Mouse (Mus musculus): ENCODE data around the gene Bid. TPM values are rescaled to one million over a fixed set of nuclear protein-coding genes. Genes with fewer than 3 reads are reported as not detected.

The Bid gene
- polyA plus RNA-seq, 1 experiment: 23.3 TPM

DNA sequence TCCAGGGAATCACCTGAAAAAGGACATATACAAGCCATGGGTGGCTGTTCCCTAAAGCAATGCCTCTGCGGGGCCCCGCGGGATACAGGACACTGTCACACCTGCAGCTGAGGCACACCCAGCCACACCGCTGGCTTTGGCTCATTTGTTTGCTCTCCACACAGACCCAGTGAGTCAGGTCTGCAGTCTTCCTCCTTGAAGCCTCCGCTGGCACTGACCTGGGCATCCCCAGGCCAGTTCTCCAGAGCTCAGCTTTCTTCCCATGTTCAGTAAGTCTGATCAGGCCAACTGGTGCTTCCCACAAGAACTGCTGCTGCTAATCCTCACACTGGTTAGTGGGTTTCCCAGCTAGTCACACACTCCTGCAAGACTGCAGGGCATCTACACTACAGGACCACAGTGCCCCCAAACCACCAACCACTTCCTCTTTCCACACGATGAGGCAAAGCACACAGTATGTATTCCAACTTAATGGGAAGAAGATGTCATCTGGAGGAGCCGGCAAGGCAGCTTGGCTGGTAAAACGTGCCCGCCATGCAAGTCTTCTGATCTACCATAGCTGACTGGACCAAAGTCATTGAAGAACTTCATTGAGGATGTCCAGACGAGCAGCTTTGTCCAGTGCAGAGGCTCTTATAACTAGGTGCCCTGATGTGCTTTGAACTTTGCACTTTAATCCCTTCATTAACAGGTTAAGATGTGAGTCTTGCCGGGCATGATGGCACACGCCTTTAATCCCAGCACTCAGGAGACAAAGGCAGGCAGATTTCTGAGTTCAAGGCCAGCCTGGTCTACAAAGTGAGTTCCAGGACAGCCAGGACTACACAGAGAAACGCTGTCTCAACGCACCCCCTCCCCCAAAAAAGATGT is 14.6 kb downstream of the Bid start:
- DNase-seq (ENCODE audit: low read depth): no peak
- no peak for TF ChIP-seq POLR2A (IDR thresholded peaks at IDR 0.05; ENCODE audit: borderline replicate concordance, extremely low read depth, insufficient read depth, insufficient read length, poor library complexity, severe bottlenecking)
- TF ChIP-seq CTCF (IDR thresholded peaks at IDR 0.05; ENCODE audit: borderline replicate concordance, extremely low read depth, insufficient read depth, insufficient read length): no peak

DNA sequence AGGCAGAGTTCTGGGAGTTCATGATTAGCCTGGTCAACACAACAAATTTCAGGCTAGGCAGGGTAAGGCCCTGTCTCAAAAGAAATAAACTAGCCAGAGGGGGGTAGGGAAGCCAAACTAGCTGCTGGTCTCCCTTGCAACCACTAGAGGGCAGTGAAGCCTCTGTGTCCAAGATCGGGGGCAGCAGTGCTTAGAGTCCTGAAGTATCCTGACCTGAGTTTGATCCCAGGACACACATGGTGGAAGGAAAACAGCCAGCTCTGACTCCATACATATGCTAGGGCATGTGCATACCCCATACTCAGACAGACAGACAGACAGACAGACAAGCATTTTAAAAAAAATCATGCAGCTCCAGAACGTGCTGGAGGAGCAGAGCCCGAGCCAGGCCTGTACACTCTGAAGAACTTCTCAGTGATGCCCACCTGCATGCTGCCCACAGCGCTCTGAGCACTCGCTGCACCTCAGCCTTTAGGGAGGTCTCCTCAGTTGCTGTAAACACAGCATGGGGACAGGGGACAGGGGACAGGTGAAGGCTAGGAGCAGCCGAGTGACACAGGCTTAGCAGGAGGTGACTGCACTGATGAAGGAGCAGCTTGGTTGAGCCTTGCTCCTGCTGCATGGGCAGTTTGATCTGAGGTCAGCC is 18.3 kb downstream of the Bid start:
- peak; percentile 66 for DNase-seq (ENCODE audit: low read depth)
- TF ChIP-seq CTCF (IDR thresholded peaks at IDR 0.05; ENCODE audit: borderline replicate concordance, extremely low read depth, insufficient read depth, insufficient read length): peak; percentile 90
- no peak for TF ChIP-seq POLR2A (IDR thresholded peaks at IDR 0.05; ENCODE audit: borderline replicate concordance, extremely low read depth, insufficient read depth, insufficient read length, poor library complexity, severe bottlenecking)

DNA sequence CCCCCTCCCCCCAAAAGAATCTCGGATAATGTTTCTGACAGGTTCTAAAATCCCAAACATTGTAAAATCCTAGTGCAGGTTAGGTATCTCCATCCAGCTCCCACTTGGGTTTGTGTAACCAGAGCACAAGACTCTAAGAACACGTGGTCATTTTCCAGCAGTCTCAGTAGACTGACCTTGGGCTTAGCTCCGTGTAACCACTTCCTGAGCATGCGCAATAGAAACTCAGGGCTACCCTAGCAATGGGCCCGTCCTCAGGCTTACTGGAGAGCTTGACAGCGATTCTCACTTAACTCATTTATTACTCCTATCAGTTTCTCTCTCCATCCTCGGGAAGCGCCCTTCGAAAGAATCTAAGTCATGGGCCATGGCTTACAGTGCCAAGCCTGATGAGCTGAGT is 22.1 kb downstream of the Bid start:
- no peak for DNase-seq (ENCODE audit: low read depth)

DNA sequence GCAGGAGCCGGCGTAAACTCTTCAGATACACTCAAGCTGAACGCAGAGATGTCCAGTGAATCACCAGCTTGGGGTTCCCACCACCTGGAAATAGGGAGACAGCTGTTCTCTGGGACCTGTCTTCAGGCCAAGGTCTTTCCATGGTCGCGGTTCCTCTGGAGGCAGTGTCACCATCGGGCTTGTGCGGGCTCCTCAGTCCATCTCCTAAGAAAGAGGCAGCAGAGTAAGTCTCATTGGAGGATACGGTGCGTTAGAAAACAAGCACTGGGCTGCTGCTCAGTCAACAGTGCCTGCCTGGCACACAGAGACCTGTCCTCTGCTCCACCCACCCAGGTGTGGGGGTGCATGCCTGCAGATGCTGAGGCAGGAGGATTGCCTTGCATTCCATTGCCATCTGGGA is 22.6 kb downstream of the Bid start:
- TF ChIP-seq POLR2A (IDR thresholded peaks at IDR 0.05; ENCODE audit: borderline replicate concordance, extremely low read depth, insufficient read depth, insufficient read length, poor library complexity, severe bottlenecking) (no peak), CTCF (IDR thresholded peaks at IDR 0.05; ENCODE audit: borderline replicate concordance, extremely low read depth, insufficient read depth, insufficient read length) (no peak)
- DNase-seq (ENCODE audit: low read depth): no peak

More for the DNA sequence above, 22.1 kb downstream of the Bid start:
- no peak for TF ChIP-seq CTCF (IDR thresholded peaks at IDR 0.05; ENCODE audit: borderline replicate concordance, extremely low read depth, insufficient read depth, insufficient read length)
- no peak for TF ChIP-seq POLR2A (IDR thresholded peaks at IDR 0.05; ENCODE audit: borderline replicate concordance, extremely low read depth, insufficient read depth, insufficient read length, poor library complexity, severe bottlenecking)

DNA sequence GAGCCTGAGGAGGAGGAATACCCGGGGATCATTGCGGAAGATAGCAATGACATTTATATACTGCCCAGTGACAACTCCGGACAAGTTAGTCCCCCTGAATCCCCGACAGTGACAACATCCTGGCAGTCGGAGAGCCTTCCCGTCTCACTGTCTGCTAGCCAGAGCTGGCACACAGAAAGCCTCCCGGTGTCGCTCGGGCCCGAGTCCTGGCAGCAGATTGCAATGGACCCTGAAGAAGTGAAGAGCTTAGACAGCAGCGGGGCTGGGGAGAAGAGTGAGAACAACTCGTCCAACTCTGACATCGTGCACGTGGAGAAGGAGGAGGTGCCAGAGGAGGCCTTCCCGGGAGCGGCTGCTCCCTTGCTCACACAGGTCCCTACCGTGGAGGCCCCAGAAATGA is 30.0 kb downstream of the Bid start:
- no peak for DNase-seq (ENCODE audit: low read depth)
- no peak for TF ChIP-seq CTCF (IDR thresholded peaks at IDR 0.05; ENCODE audit: borderline replicate concordance, extremely low read depth, insufficient read depth, insufficient read length)
- no peak for TF ChIP-seq POLR2A (IDR thresholded peaks at IDR 0.05; ENCODE audit: borderline replicate concordance, extremely low read depth, insufficient read depth, insufficient read length, poor library complexity, severe bottlenecking)

DNA sequence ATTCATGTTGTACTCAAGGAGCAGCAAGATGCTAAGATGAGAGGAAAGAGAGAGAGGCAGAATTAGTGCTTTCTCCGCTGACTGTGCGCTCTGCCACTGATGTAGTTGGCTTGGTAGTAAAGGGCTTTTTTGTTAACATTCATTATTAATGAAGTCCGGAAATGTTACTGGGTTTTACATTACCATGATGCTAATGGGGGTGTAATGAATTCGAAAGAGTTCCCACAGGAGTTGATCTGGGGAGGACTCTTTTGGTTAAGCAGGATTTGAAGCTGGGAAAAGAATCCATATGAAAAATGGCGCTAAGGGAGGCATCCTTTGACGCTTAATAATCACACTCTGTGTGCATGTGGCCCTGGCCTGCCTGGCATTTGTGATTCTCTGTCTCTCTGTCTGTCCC is 32.2 kb downstream of the Bid start:
- DNase-seq (ENCODE audit: low read depth): peak; percentile 54
- TF ChIP-seq POLR2A (IDR thresholded peaks at IDR 0.05; ENCODE audit: borderline replicate concordance, extremely low read depth, insufficient read depth, insufficient read length, poor library complexity, severe bottlenecking) (no peak), CTCF (IDR thresholded peaks at IDR 0.05; ENCODE audit: borderline replicate concordance, extremely low read depth, insufficient read depth, insufficient read length) (no peak)

DNA sequence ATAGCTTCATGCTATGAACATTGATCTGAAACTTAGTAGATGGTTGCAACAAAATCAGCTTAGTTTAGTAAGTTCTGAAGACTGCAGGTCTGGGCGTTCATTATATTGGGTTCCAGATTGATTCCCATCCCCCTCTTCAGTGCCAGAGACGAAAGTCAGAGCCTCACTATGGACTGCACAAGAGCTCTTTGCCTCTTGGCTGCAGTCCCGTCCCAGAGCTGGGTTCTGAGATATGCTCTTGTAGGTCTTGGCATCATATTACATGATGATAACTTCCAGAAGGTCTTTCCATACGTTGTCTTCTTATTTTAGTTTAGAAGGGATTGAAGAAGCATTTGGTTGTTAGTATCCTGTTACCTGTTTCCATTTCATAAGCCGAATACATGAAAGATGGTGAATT is 37.6 kb downstream of the Bid start:
- no peak for DNase-seq (ENCODE audit: low read depth)
- TF ChIP-seq CTCF (IDR thresholded peaks at IDR 0.05; ENCODE audit: borderline replicate concordance, extremely low read depth, insufficient read depth, insufficient read length) (no peak), POLR2A (IDR thresholded peaks at IDR 0.05; ENCODE audit: borderline replicate concordance, extremely low read depth, insufficient read depth, insufficient read length, poor library complexity, severe bottlenecking) (no peak)

DNA sequence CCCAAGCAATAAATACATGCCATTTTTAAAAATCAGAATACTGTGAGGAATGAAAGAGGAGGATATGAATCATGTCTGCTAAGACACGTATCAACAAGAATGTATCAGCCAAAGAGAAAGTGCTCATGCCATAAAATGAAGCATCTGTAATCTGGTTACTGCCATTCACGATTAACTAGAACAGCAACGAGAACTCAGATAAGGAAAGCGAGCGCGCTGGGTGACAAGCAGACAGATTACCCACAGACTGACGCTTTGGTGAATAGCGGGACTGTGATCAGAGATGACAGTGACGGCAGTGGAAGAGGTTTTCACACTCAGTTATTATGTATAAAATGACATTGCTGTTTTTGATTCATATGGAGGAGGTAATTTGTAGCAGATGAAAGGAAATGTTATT is 42.8 kb downstream of the Bid start:
- peak; percentile 48 for DNase-seq (ENCODE audit: low read depth)
- no peak for TF ChIP-seq POLR2A (IDR thresholded peaks at IDR 0.05; ENCODE audit: borderline replicate concordance, extremely low read depth, insufficient read depth, insufficient read length, poor library complexity, severe bottlenecking)
- TF ChIP-seq CTCF (IDR thresholded peaks at IDR 0.05; ENCODE audit: borderline replicate concordance, extremely low read depth, insufficient read depth, insufficient read length): no peak

DNA sequence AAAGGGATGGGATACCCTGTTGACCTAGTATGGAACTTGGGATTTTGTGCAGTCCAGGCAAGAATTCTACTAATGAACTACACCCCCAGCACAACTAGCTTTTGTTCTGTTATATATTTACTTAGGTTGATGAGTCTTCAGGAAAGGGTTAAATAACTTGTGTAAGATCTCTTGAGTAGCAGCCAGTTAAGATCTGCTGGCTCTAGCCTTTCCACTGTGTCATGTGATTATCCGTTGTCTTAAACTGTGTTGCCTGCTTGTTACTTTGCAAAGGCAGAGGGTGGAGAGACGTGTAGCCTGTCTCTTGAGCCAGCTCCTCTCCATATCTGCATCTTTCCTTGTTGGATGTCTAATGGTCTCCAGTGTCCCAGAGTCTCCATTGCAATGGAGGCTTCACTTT is 45.4 kb downstream of the Bid start:
- DNase-seq (ENCODE audit: low read depth): no peak

DNA sequence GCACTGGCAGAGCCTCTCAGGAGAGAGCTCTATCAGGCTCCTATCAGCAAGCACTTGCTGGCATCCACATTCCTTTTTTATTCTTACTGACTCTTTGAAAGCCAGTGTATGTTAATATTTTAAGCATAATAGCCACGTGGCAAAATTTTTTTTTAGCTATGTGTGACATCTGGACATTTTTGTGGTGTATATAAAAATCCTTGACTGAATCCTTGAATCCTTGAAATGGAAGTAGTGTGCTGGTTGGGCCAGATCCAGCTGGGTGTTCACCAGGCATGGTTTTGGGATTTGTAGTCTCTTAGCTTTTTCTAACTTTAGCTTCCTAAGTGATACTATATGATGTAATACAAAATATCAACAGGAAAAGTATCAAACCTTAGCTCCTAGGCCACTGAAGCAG is 47.8 kb downstream of the Bid start:
- TF ChIP-seq POLR2A (IDR thresholded peaks at IDR 0.05; ENCODE audit: borderline replicate concordance, extremely low read depth, insufficient read depth, insufficient read length, poor library complexity, severe bottlenecking): no peak
- TF ChIP-seq CTCF (IDR thresholded peaks at IDR 0.05; ENCODE audit: borderline replicate concordance, extremely low read depth, insufficient read depth, insufficient read length): no peak
- DNase-seq (ENCODE audit: low read depth): no peak

More for the DNA sequence above, 45.4 kb downstream of the Bid start:
- TF ChIP-seq CTCF (IDR thresholded peaks at IDR 0.05; ENCODE audit: borderline replicate concordance, extremely low read depth, insufficient read depth, insufficient read length) (no peak), POLR2A (IDR thresholded peaks at IDR 0.05; ENCODE audit: borderline replicate concordance, extremely low read depth, insufficient read depth, insufficient read length, poor library complexity, severe bottlenecking) (no peak)

DNA sequence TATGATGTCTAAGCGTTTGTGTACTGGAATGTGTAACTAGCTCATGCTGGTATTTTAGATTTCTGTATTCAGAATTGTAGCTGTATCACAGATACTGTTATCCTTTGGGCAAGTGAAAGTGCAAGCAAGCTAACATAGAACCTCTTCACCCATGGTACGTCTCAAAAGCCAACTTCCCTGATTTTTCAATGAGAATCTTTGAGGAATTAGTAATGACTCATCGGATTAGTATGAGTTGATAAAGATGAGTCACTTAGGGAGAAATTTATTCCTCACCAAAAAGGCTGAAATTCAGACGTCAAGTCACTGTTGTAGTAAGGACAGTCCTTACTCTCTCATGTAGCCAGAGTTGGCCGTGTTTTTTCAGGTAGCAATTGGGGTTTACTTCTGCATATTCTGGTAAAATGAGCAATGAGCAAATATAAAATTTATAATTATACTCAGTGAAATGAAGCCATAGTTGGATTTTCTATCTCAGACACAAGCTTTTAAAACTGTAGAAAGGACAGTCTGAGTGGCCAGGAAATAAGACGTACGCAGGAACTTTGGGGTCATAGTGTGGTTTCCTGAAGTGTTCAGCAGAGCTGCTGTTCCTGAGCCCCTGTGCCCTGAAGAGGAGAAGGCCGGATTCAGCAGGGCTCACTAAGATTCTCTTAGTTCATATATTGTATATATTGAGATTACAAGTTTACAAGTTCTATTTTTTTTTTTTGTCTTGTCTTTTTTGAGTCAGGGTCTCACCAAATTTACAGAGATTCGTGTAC is 50.4 kb downstream of the Bid start:
- TF ChIP-seq POLR2A (IDR thresholded peaks at IDR 0.05; ENCODE audit: borderline replicate concordance, extremely low read depth, insufficient read depth, insufficient read length, poor library complexity, severe bottlenecking): no peak
- TF ChIP-seq CTCF (IDR thresholded peaks at IDR 0.05; ENCODE audit: borderline replicate concordance, extremely low read depth, insufficient read depth, insufficient read length): no peak
- no peak for DNase-seq (ENCODE audit: low read depth)
